Mouse (Mus musculus) heart, postnatal 0 days (tissue): ENCODE results near the gene Gm47995.

Source experiments
- CTCF ChIP-seq: IDR thresholded peaks from 2 replicates; pipeline ENCODE4 v1.5.1; 2016; ENCODE audit warnings: antibody characterized with exemption, control low read depth, low read depth
- EP300 ChIP-seq: IDR thresholded peaks from 2 replicates; pipeline ENCODE4 v1.6.1; 2016; ENCODE audit warnings: antibody characterized with exemption, low read depth

GRCm38 (mm10) chr1:151232346-151232745, 34.1 kb downstream of the Gm47995 start:
- TF ChIP-seq CTCF (no peak), EP300 (no peak)
